Mouse (Mus musculus) effector memory CD4-positive, alpha-beta T cell, adult 7 months (primary cell): ENCODE data around the gene Ror1. TPM values are rescaled to one million over a fixed set of nuclear protein-coding genes. Genes with fewer than 3 reads are reported as not detected.

Source experiments
- polyA plus RNA-seq: library from polyadenylated mRNA; unstranded; fragments of 100-300 nt; shearing (Covaris generic); gene quantifications from one replicate; pipeline ENCODE4 v1.2.1, GENCODE M21; 2017

Ror1 gene
- not detected for polyA plus RNA-seq

DNA sequence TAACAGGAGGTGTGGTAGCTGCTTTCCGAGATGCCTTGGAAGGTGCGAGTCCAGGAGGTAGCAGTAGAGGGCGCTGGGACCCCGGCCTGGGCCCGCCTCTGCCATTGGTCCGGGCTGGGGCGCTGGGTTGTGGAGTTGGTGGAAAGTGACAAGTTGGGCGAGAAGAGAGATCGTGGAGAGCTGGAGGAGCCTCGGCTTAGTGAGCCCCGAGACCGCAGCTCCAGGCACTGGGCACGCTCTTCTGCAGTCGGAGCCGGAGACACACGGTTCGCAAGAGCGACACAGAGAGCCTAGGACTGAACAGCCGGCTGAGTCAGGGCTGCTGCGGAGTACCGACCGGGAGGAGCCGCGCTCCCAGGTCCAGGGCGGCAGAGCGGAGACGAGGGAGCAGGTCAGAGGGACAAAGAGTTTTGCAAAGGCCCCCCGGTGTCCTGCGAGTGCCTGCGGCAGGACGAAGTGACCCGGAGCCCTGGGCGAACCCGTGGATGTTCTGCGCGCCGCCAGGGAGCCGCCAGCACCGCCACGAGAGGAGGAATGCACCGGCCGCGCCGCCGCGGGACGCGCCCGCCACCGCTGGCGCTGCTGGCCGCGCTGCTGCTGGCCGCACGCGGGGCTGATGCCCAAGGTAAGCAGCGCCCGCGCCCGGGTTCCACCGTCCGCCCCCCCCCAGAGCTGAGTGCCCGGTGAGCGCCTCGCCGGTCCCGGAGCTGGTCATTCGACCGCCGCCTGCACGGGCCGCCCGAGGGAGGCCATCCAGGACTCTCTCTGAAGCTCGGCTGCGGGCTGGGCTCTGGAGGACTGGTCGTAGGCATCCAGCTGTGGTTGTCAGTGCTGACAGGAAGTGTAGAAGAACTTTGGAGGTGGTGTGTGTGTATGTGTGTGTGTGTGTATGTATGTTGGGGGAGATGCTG lies at the start of gene Ror1:
TSS of gene Ror1 (plus strand) at position 107 of the 911 bp plus-strand sequence.

DNA sequence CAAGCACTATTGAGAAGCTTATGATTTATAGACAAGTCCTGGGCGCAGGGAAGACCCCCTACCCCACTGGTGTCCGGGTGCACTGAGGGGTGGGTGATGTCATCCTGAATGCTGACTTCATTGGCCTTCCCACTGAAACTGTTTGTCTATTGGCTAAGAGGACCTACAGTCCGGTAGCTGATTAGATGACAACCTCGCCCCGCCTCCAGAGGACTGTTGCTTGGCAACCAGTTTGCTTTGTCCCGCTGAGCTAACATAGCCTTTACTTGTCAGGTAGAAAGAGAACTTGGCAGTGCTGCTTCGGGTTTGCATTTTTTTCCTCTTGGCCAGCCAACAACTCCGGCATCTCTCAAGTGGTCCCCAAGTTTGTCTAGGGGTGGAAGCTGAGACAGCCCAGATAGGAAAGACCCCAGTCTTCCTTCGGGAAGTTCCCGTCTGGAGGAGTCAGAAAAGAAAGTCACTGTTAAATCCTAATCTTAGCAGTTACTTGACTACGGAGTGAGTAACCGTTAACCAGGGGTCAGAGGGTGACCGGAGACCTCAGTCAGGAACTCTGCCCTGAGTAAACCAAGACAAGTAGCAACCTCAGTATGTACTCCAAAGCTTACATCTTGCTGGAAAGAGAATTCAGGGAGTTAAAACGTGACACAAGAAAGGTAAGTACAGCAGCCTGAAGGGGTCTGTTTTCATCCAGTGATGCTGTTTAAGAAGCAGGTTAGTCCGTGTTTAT lies 383.2 kb downstream of the Ror1 start, which contains the start of gene Ube2u:
TSS of gene Ube2u (plus strand) at position 258 of the 730 bp plus-strand sequence.

Other genes starting within 250 kb of the Ror1 start
- 37.5 TPM for gene Pgm1, start 166.4 kb upstream of the Ror1 start, polyA plus RNA-seq
- gene Itgb3bp, start 166.0 kb upstream of the Ror1 start, polyA plus RNA-seq, result 16.9 TPM